Mouse (Mus musculus) embryonic stem cell, embryonic (primary cell): ENCODE results near the gene Phf7.

Experiments used
- CTCF ChIA-PET, 4 experiments: fragments of 300-600 bp in 2 of 4; fragments of 350-600 bp in 2 of 4; sonication (Branson Sonifier 250); formaldehyde crosslinking; loops; one replicate each; lab custom pipeline; 2022; ENCODE audit warnings: inconsistent platforms in 2 of 4; lab: Charles Lee
- POLR2A ChIA-PET, 4 experiments: fragments of 300-600 bp in 2 of 4; fragments of 350-600 bp in 2 of 4; sonication (Branson Sonifier 250); formaldehyde crosslinking; loops; one replicate each; lab custom pipeline; 2022; ENCODE audit warnings: antibody characterized with exemption in 4 of 4, inconsistent platforms in 1 of 4; lab: Charles Lee

Gene Phf7

DNA sequence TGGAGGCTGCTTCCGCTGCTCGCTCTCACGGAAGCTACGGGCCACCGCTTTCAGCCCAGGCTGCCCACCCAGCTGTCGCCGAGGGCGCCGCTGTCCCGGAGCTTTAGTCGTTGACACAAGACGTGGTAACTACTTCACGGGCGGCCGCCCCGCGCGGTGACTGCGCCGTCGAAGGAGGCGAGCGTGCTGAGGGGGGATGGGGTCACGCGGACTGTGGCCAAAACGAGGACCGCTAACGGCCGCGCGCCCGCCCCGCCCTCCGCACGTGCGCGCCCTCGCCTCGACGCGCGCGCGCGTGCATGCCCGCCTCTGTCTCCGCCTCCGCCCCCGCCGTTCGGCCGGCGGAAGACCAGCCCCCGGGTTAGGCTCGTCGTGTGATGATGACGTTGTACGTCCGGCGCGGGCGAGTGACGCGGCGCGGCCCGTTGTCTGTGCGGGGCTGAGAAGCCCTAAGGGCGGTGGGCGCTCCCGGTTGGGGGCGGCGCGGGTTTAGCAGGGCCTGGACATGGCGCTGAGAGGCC lies at the start of gene Phf7, which contains the start of gene Bap1:
Gene Phf7, minus strand, starts transcription at position 234 of the 521 bp plus-strand sequence.
Gene Bap1, plus strand, starts transcription at position 367 of the 521 bp plus-strand sequence.
- ChIA-PET POLR2A (interaction anchor here in 3 of 4 experiments (0.6 to 2.6 kb wide), 24 partner anchors 9 to 998 kb away, joined by 3 to 17 read pairs (median 4); partner anchors contain the start of genes Capn7 (in 1 of the 3), Dcp1a (in 1 of the 3), Nek4 (in 1 of the 3) and Tnnc1 (in 1 of the 3)), CTCF (interaction anchor here in 2 of 4 experiments (0.9 to 1.5 kb wide), 3 partner anchors 18 to 221 kb away, joined by 3 to 10 read pairs (median 3); partner anchors contain the start of gene Sema3g (in 1 of the 2))

DNA sequence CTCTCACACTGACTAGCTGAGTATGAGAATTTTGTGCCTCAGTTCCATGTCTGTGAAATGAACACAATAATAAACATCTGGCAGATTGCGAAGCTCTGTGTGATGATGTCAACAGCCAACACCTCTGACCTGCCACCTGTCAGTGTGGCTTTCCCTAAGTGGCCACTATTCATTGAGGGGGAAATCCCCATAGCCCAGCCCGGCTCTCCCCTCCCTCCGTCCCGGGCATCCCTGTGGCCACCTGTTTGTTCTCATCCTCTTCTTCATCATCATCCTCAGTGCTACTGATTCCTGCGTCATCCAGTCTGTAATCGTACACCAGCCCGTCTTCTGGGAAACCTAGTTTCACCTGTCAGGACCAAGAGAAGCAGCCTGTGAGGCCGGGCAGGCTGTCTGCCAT lies 34.6 kb upstream of the Phf7 start:
- POLR2A ChIA-PET, result interaction anchor here in 1 of 4 experiments (1.1 kb wide), 1 partner anchor 16 kb away, joined by 3 read pairs; no protein-coding TSS in a partner anchor
- CTCF ChIA-PET, result no interaction called here

DNA sequence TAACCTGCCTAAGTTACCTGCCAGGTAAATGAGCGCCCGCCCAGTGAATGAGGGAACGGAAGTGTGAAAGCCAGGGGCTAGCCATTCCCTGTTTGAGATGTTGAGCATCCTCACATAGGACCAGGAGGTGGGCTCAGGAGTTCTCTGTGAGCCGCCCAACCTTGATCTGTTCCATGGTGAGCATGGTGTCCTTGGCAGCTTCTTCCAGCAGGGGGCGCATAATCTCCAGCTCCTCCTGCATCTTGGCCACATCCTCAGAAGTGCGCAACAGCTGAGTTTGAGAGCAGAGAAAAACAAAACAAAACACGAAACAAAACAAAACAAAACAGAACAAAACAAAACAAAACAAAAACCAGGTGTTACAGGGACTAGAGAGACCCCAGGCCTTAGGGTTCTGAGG lies 21.0 kb upstream of the Phf7 start:
- POLR2A ChIA-PET, result interaction anchor here in 2 of 4 experiments (0.5 to 1.8 kb wide), 5 partner anchors 12 to 211 kb away, joined by 3 to 5 read pairs (median 4); partner anchors contain the start of genes Bap1 (in 1 of the 2) and Phf7 (in 1 of the 2)
- CTCF ChIA-PET, result interaction anchor here (0.5 to 1.7 kb wide), 38 partner anchors 9 to 657 kb away, joined by 3 to 26 read pairs (median 4); partner anchors contain the start of genes Dnah1 (in 2 of the 4), Btd (in 1 of the 4), Capn7 (in 1 of the 4) and Hacl1 (in 1 of the 4)

DNA sequence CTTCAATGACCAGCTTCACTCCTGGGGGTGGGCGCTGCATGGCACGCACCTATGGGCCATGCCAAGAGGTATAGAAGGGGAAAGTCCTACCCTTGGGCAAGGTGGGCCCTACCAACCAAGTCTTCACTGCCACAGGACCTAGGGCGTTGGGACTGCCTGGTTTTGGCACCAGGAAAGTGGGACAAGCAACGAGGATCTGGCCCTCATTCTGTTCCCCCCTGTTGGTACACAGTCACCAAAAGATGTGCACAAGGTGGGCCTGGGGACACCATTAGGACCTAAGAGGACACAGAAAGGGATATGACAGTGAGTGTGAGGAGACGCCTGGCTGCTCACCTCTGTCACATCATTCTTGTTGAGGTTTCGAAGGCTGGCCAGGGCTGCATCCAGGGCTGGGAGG lies 20.0 kb upstream of the Phf7 start:
- CTCF ChIA-PET, result interaction anchor here in 2 of 4 experiments (1.2 to 1.6 kb wide), 6 partner anchors 14 to 58 kb away, joined by 3 to 4 read pairs (median 3); no protein-coding TSS in a partner anchor
- POLR2A ChIA-PET, result interaction anchor here in 2 of 4 experiments (1.1 to 2.5 kb wide), 2 partner anchors 16 to 145 kb away, joined by 3 to 17 read pairs; no protein-coding TSS in a partner anchor

DNA sequence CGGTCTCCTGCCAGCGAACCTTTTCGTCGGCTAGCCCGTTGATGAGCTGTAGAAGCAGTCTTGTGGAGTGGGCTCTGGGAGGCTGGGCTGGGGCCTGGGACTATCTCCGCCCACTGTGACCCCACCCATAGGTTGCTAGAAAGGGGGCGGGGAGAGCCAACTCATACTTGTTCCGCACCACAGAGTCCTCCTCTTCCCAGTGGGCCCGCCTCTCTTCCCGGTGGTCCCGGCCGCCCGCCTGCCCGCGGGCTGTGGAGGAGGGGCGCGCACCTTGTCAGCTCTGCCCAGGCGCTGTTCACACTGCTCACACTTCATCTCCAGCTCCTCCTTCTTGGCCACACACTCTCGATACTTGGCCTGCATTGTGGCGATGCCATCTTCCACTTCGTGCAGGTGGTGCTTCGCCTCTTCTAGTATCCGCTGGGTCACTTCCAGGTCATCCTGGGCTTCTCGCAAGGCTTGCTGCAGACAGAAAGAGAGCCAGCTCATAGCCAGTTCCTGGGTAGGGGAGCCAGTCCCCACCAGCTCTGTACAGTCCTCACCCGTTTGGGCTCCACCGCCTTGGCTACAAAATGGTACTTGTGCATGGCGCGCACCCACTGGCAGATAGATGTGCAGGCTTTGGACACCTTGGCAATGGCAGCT lies 18.5 kb upstream of the Phf7 start:
- ChIA-PET POLR2A (interaction anchor here in 3 of 4 experiments (0.5 to 3.4 kb wide), 26 partner anchors 8 to 1242 kb away, joined by 3 to 17 read pairs (median 4); partner anchors contain the start of genes Bap1 (in 1 of the 3), Capn7 (in 1 of the 3), Phf7 (in 1 of the 3) and Smim4 (in 1 of the 3)), CTCF (interaction anchor here in 3 of 4 experiments (0.5 to 1.6 kb wide), 10 partner anchors 12 to 203 kb away, joined by 3 to 7 read pairs (median 3); partner anchors contain the start of genes Bap1 (in 1 of the 3), Capn7 (in 1 of the 3), Dnah1 (in 1 of the 3) and Phf7 (in 1 of the 3))

DNA sequence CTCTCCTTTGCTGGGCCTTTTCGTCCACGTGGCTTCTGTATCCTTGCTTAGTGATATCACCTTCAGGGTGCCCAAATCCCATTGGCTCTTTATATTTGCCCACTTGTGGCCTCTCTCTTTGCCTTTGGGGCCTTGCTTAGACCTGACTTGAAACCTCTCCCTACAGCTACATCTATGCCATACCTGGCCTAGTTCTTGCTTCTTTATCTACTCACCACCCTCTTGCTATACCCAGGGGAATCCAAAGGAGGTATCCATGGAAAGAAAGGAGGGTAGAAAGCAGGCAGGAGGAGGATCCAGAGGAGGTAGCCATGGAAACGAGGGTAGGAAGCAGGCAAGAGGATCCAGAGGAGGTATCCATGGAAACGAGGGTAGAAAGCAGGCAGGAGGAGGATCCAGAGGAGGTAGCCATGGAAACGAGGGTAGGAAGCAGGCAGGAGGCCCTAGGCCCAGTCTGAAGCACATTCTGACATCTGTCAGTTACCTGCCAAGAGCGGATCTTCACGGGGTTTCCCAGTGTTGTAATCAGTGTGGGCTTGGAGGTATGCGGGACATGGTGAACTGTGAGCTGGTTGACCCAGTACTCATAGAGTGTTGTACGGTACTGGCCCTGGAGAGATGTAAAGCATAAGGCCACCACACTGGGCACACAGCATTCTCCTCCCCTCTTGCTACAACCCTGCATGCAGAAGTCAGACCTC lies 17.3 kb upstream of the Phf7 start:
- ChIA-PET CTCF (no interaction called here), POLR2A (interaction anchor here in 2 of 4 experiments (1.1 to 3.4 kb wide), 4 partner anchors 13 to 897 kb away, joined by 3 to 17 read pairs (median 10); partner anchors contain the start of genes Bap1 (in 1 of the 2) and Phf7 (in 1 of the 2))

DNA sequence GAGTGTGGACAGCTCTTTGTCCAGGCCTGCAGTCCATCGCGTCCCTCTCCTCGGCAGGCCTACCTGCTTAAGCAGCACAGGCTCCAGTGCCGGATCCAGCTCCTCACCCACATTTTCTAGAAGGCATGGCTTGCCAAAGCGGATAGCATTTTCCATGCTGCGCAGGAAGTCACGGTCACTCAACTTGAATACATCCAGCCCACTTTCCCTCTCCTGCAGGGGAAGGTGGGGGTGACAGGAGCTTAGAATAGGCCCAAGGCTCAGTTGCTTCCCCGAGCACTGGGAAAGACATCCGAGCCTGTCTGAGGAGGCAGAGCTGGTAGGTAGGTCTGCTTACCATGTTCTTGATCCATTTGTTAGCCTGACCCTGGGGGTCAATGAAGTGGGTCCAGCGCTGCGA lies 16.5 kb upstream of the Phf7 start:
- CTCF ChIA-PET, result interaction anchor here in 1 of 4 experiments (0.6 kb wide), 1 partner anchor 167 kb away, joined by 3 read pairs; no protein-coding TSS in a partner anchor
- POLR2A ChIA-PET, result interaction anchor here (0.7 to 3.4 kb wide), 5 partner anchors 12 to 1112 kb away, joined by 3 to 17 read pairs (median 6); partner anchors contain the start of genes Bap1 (in 2 of the 4), Phf7 (in 2 of the 4) and Capn7 (in 1 of the 4)

DNA sequence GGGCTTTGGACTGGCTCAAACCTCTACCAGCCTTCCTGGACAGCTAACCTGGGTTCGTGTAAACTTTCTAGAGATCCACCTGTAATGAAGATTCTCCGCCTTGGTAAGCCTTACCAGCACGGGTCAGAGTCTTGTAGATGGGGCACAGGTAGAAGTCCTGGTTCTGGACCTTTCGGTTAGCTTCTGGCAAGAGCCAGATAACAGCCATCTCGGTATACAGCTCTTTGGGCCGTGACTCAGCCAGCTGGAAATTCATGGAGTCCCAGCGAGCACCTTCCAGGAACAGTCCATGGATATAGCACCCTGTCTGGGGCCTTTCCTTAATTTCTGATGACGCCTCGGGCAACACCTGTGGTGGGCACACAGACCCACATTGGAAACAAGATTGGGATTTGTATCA lies 9.8 kb upstream of the Phf7 start:
- ChIA-PET POLR2A (interaction anchor here in 2 of 4 experiments (1.1 to 2.1 kb wide), 4 partner anchors 9 to 259 kb away, joined by 3 to 7 read pairs (median 6); partner anchors contain the start of genes Bap1 (in 1 of the 2), Phf7 (in 1 of the 2) and Spcs1 (in 1 of the 2)), CTCF (interaction anchor here in 3 of 4 experiments (0.6 to 1.1 kb wide), 3 partner anchors 11 to 122 kb away, joined by 3 to 6 read pairs (median 3); no protein-coding TSS in a partner anchor)

DNA sequence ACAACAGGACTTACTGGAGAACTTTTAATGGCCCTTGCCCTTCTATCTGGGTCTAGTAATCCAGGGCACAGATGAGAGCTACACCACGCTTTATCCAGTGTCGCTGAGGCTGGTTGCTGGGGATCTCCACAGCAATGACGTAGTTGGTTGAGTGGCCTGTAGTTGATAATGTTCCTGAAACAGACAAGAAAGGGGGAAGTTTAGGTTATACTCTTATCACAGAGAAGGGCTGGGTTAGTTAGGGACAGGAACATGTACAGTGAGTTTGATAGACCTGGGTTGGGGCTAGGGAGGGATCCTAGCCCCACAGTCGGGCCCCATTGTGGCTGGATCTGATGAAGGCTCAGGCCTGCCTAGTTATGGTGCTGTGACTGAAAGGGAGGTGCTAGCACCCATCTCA lies 9.3 kb upstream of the Phf7 start:
- ChIA-PET CTCF (no interaction called here), POLR2A (interaction anchor here in 2 of 4 experiments (1.1 to 2.1 kb wide), 2 partner anchors 9 to 259 kb away, joined by 3 to 7 read pairs; partner anchors contain the start of genes Bap1 (in 1 of the 2), Phf7 (in 1 of the 2) and Spcs1 (in 1 of the 2))

DNA sequence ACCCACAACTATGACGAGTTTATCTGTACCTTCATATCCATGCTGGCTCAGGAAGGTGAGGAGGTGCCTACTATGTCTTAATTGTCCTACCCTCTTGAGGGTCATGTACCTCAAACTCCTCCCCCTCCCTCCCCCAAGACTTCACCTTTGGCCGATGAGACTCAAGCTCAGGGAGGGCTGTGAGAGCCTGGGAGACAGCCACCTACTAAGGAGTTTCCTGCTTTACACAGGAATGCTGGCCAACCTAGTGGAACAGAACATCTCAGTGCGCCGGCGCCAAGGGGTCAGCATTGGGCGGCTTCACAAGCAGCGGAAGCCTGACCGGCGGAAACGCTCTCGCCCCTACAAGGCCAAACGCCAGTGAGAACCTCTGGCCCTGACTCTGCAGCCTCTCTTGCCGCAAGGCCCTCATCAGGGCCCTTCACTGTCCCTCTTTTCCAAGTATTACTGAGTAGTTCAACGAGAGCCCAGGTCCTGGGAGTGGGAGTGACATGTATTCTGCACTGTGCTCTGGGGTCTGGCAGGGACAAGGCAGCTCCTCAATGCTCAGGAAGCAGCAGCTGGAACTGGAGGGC lies 7.4 kb upstream of the Phf7 start:
- CTCF ChIA-PET, result interaction anchor here in 1 of 4 experiments (0.9 kb wide), 1 partner anchor 14 kb away, joined by 5 read pairs; no protein-coding TSS in a partner anchor
- POLR2A ChIA-PET, result interaction anchor here in 2 of 4 experiments (1.0 to 1.6 kb wide), 2 partner anchors 11 kb away, joined by 3 read pairs; no protein-coding TSS in a partner anchor

DNA sequence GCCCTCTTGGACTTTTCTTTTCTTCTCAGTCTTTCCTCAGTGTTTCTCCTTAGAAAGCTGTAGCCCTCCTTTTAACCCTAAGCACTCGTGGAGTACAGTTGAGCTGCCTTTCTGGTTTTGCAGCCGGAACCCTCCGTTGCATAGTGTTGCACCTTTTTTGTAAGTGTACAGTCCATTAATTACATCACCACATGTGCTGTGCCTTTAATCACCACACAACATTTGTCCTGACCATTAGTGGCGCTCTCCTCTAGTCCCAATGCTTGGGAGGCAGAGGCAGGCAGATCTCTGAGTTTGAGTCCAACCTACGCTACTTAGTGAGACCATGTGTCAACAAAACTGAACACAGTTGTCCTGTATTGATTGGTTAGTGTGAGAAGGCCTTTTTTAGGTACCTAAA lies 974 bp upstream of the Phf7 start:
- CTCF ChIA-PET, result interaction anchor here in 2 of 4 experiments (0.5 to 1.5 kb wide), 3 partner anchors 17 to 694 kb away, joined by 3 read pairs; no protein-coding TSS in a partner anchor
- POLR2A ChIA-PET, result interaction anchor here in 2 of 4 experiments (0.7 to 2.6 kb wide), 12 partner anchors 9 to 255 kb away, joined by 3 to 17 read pairs (median 4); partner anchors contain the start of genes Capn7 (in 1 of the 2) and Tnnc1 (in 1 of the 2)

DNA sequence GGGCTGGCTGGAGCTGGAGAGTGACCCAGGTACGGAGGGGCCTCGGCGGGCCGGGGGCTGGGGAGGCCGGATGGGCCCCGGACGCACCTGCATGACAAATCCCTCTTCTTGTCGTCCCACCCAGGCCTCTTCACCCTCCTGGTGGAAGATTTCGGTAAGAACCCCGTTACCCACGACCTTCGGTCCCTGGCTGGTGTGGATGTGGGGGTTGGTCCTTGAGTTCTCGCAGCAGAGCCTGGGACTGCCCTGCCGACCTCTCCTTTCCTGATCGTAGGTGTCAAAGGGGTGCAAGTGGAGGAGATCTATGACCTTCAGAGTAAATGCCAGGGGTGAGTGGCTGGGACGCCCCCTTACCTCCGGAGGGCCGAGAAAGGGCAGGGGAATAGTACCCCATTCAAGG lies 509 bp upstream of the Phf7 start:
- POLR2A ChIA-PET, result interaction anchor here in 2 of 4 experiments (0.7 to 2.6 kb wide), 12 partner anchors 9 to 255 kb away, joined by 3 to 17 read pairs (median 4); partner anchors contain the start of genes Capn7 (in 1 of the 2) and Tnnc1 (in 1 of the 2)
- CTCF ChIA-PET, result interaction anchor here in 2 of 4 experiments (0.5 to 1.5 kb wide), 4 partner anchors 18 to 695 kb away, joined by 3 to 10 read pairs (median 3); no protein-coding TSS in a partner anchor

DNA sequence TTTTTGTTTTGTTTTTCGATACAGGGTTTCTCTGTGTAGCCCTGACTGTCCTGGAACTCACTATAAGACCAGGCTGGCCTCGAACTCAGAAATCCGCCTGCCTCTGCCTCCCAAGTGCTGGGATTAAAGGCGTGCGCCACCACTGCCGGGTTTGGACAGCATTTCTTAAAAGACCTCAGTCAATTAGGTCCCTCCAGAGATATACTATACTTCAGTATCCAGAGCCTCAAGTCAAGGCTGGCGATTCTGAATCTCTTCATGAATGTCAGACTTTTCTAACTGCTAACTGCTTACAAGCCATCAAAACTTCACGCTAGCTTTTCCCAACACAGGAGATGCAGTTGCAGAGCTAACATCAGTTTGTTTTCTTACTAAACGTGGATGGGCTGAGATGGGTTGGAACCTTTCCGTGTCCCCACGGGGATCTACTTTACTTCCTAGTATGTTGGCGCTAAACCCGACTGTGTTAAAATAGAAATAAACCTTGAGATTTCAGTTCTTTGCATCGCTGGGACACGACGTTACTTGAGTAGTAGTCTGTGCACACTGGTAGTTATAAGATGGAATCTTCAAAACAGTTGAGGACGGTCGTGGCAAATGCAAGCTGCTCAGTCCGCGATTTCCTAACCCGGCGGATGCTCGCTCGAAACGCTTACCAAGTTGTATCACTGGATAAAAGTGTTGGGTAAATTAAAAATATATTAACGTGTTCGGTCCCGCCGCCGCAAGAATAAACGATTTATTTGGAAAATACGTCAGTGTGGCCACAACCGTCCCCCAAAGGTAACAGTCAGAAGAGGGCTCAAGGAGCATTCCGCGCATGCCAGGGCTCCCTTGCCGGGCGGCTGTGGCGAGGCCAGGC lies 664 bp downstream of the Phf7 start:
- CTCF ChIA-PET, result interaction anchor here in 2 of 4 experiments (0.9 to 1.5 kb wide), 3 partner anchors 19 to 222 kb away, joined by 3 to 10 read pairs (median 3); partner anchors contain the start of gene Sema3g (in 1 of the 2)

DNA sequence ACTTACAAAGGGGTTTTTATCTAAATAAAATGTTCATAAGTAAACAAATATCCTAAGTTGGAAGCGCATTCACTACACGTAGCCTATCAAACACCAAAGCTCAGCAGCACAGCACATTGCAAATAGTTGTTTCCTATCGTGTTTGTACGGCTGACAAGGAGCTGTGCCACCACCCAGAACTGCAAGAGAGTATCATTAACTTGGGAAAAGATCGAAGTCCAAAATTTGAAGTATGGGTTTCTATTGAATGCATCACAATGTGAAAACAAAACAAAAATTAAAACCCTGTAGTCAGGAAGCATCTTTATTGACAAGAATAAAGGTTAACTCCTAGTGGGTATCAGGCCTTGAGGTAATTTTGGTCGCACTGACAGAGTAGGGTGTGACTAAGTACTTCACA lies 2.7 kb downstream of the Phf7 start:
- POLR2A ChIA-PET, result interaction anchor here in 2 of 4 experiments (0.6 to 1.2 kb wide), 2 partner anchors 9 to 667 kb away, joined by 3 read pairs; no protein-coding TSS in a partner anchor

More for the DNA sequence above, 664 bp downstream of the Phf7 start:
- POLR2A ChIA-PET, result interaction anchor here in 3 of 4 experiments (0.6 to 2.6 kb wide), 25 partner anchors 10 to 997 kb away, joined by 3 to 17 read pairs (median 4); partner anchors contain the start of genes Dcp1a (in 1 of the 3), Nek4 (in 1 of the 3) and Tnnc1 (in 1 of the 3)

DNA sequence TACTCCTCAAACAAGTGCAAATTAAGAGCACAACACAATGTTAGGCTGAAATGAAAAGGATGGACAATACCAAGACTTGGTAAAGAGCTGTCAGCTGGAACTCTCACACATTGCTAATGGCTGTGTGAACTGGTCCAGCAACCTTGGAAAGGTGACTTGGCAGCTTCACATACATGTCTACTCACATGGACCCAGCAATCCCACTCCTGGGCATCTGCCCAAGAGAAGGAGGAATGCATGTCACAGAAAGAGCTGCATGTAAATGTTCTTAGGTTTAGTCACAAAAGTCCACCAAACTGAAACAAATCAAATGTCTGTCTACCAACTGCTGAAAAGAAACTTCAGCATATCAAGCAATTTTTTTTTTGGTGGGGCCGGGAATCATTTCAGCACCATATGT lies 5.2 kb downstream of the Phf7 start:
- ChIA-PET POLR2A (interaction anchor here in 2 of 4 experiments (0.7 to 1.3 kb wide), 2 partner anchors 10 to 24 kb away, joined by 4 read pairs; no protein-coding TSS in a partner anchor), CTCF (interaction anchor here in 1 of 4 experiments (1.0 kb wide), 1 partner anchor 26 kb away, joined by 4 read pairs; no protein-coding TSS in a partner anchor)

More for the DNA sequence above, 2.7 kb downstream of the Phf7 start:
- CTCF ChIA-PET, result no interaction called here
